ENCODE assay signal across 8 mouse cellular contexts in genomic region chr6:122825923-122826742, GRCm38 (mm10). TPM values are rescaled to one million over a fixed set of nuclear protein-coding genes. Genes with fewer than 3 reads are reported as not detected.
DNase-seq lines count a peak whose midpoint lies in the region; ATAC-seq and TF ChIP-seq lines count a peak whose summit lies in the region.

No protein-coding gene starts in this region.

- peak overlapping the region; percentile 73 for H3K9ac ChIP-seq in intestine, embryonic 16.5 days (ENCODE audit: low read depth, low read length)
- H3K9ac ChIP-seq in midbrain, embryonic 11.5 days (ENCODE audit: low read length) = peak overlapping the region; percentile 53

- H3K27ac ChIP-seq in intestine, embryonic 16.5 days (ENCODE audit: low read length) = peak overlapping the region; percentile 65
- no peak overlapping the region for H3K27ac ChIP-seq in midbrain, embryonic 11.5 days (ENCODE audit: low read depth, low read length)
- peak overlapping the region; percentile 77 for H3K27ac ChIP-seq in spleen, adult 2 months (ENCODE audit: insufficient read depth, low read length)

- no peaks in the 10 kb centered on the region for H3K9me3 ChIP-seq in intestine, embryonic 16.5 days (ENCODE audit: control insufficient read depth, low read length)
- H3K9me3 ChIP-seq in midbrain, embryonic 11.5 days (ENCODE audit: control insufficient read depth, low read length) = no peaks in the 10 kb centered on the region

- peak overlapping the region; percentile 51 for H3K4me3 ChIP-seq in intestine, embryonic 16.5 days (ENCODE audit: low read length)
- H3K4me3 ChIP-seq in midbrain, embryonic 11.5 days (ENCODE audit: low read depth, low read length) = peak overlapping the region; percentile 26
- H3K4me3 ChIP-seq in spleen, adult 2 months (ENCODE audit: extremely low read depth, insufficient read depth, insufficient read length) = peak overlapping the region; percentile 60

- no peaks in the 10 kb centered on the region for H3K27me3 ChIP-seq in intestine, embryonic 16.5 days (replicated peaks; ENCODE audit: control insufficient read depth, insufficient read depth, low read length)
- H3K27me3 ChIP-seq in midbrain, embryonic 11.5 days (ENCODE audit: control insufficient read depth, insufficient read depth, low read length) = no peaks in the 10 kb centered on the region
- no peaks in the 10 kb centered on the region for H3K27me3 ChIP-seq in spleen, adult 2 months (ENCODE audit: control insufficient read depth, insufficient read depth, low read length)

- no peak for TF ChIP-seq POLR2A in spleen, adult 2 months (IDR thresholded peaks at IDR 0.05; ENCODE audit: low read depth, low read length)

- no peaks in the 10 kb centered on the region for H3K36me3 ChIP-seq in intestine, embryonic 16.5 days (ENCODE audit: control insufficient read depth, insufficient read depth, low read length)
- no peaks in the 10 kb centered on the region for H3K36me3 ChIP-seq in midbrain, embryonic 11.5 days (ENCODE audit: control insufficient read depth, insufficient read depth, low read length)
- peaks cover 8% of the 10 kb centered on the region for H3K36me3 ChIP-seq in spleen, adult 2 months (ENCODE audit: control insufficient read depth, insufficient read depth, low read length)

- 3% methylated on average over 29 of the region's 29 CpGs for WGBS in intestine, embryonic 16.5 days
- 2% methylated on average over 29 of the region's 29 CpGs for WGBS in midbrain, embryonic 11.5 days
- WGBS in spleen, adult 2 months = 6% methylated on average over 29 of the region's 29 CpGs

- peak overlapping the region; percentile 90 for H3K4me2 ChIP-seq in intestine, embryonic 16.5 days (ENCODE audit: low read depth, low read length)
- peak overlapping the region; percentile 50 for H3K4me2 ChIP-seq in midbrain, embryonic 11.5 days

- peaks cover 31% of the 10 kb centered on the region for H3K4me1 ChIP-seq in intestine, embryonic 16.5 days (ENCODE audit: control insufficient read depth, insufficient read depth, low read length)
- peaks cover 11% of the 10 kb centered on the region for H3K4me1 ChIP-seq in midbrain, embryonic 11.5 days (ENCODE audit: control insufficient read depth, insufficient read depth, low read length)
- peaks cover 18% of the 10 kb centered on the region; the same call in 1 of the 2 replicates for H3K4me1 ChIP-seq in spleen, adult 2 months (ENCODE audit: control insufficient read depth, insufficient read depth, insufficient read length)

- ATAC-seq in intestine, embryonic 16.5 days = peak; percentile 95
- peak; percentile 45 for ATAC-seq in midbrain, embryonic 11.5 days (ENCODE audit: low FRiP score)

- TF ChIP-seq CTCF in spleen, adult 2 months (IDR thresholded peaks at IDR 0.05; ENCODE audit: extremely low read depth, insufficient read depth, insufficient read length, insufficient replicate concordance) = no peak

- DNase-seq in adrenal gland, adult (ENCODE audit: inconsistent age in 2 of 2, low spot score in 1 of 2) = peak; percentile 72 to 84
- no peak for DNase-seq in adrenal gland, adult 8-10 months
- peak; percentile 47 for DNase-seq in embryo, embryonic 11.5 days (ENCODE audit: low read depth, low spot score)
- peak; percentile 65 for DNase-seq in gastrocnemius, postnatal 25 days
- peak; percentile 15 for DNase-seq in left cerebral cortex, postnatal 4 days
- peak; percentile 87 for DNase-seq in midbrain, embryonic 11.5 days (ENCODE audit: low spot score, missing footprints)
- peak in 1 of 2 experiments; percentile 46 for DNase-seq in spleen, adult 2 months (ENCODE audit: low read depth in 1 of 2, low spot score in 2 of 2)

- intact Hi-C loops in left cerebral cortex, postnatal 4 days (cut with DNase I) = no loop called here

RNA-seq across cellular contexts. Expression of gene Foxj2, which starts 6.4 kb away (rescaled TPM):
- total RNA-seq in adrenal gland, adult 8-10 months (2022) = 10 to 100 TPM; 18.6 to 24.8 (median 21.6) TPM
- 10 to 100 TPM; 18.4 to 20.9 TPM for total RNA-seq in gastrocnemius, postnatal 25 days (2021)
- 3.3 and 3.4 TPM in 2 replicates for polyA plus RNA-seq in intestine, embryonic 16.5 days (2015; fragmentation: Nextera tagmentation; extraction: Ambion mirVana)
- total RNA-seq in left cerebral cortex, postnatal 4 days (2021) = 10 to 100 TPM; 29.4 to 32.7 TPM
- polyA plus RNA-seq in midbrain, embryonic 11.5 days (2014; fragmentation: Nextera tagmentation; extraction: Ambion mirVana) = 3.0 and 3.6 TPM in 2 replicates
- 14.8 and 16.7 TPM in 2 replicates for polyA plus RNA-seq in spleen, adult 2 months (2012; rRNA removed)

RNA-seq across cellular contexts. Expression of gene Slc2a3, which starts 24.7 kb away (rescaled TPM):
- total RNA-seq in adrenal gland, adult 8-10 months (2022) = 10 to 100 TPM; 10.3 to 17.0 (median 11.7) TPM
- 1 to 10 TPM in 1 of 2 experiments, under 1 TPM in 1; 0.88 to 1.4 TPM for total RNA-seq in gastrocnemius, postnatal 25 days (2021)
- polyA plus RNA-seq in intestine, embryonic 16.5 days (2015; fragmentation: Nextera tagmentation; extraction: Ambion mirVana) = 8.9 and 9.5 TPM in 2 replicates
- total RNA-seq in left cerebral cortex, postnatal 4 days (2021) = 10 to 100 TPM; 62.9 to 73.9 TPM
- polyA plus RNA-seq in midbrain, embryonic 11.5 days (2014; fragmentation: Nextera tagmentation; extraction: Ambion mirVana) = 24.4 and 25.5 TPM in 2 replicates
- 17.8 and 18.5 TPM in 2 replicates for polyA plus RNA-seq in spleen, adult 2 months (2012; rRNA removed)

RNA-seq across cellular contexts. Expression of gene C3ar1, which starts 29.8 kb away (rescaled TPM):
- total RNA-seq in adrenal gland, adult 8-10 months (2022) = 10 to 100 TPM in 2 of 4 experiments, 1 to 10 TPM in 2; 3.6 to 14.5 (median 8.7) TPM
- total RNA-seq in gastrocnemius, postnatal 25 days (2021) = under 1 TPM; 0.82 to 0.91 TPM
- 2.1 TPM in 2 replicates for polyA plus RNA-seq in intestine, embryonic 16.5 days (2015; fragmentation: Nextera tagmentation; extraction: Ambion mirVana)
- total RNA-seq in left cerebral cortex, postnatal 4 days (2021) = 1 to 10 TPM; 1.0 to 1.1 TPM
- polyA plus RNA-seq in midbrain, embryonic 11.5 days (2014; fragmentation: Nextera tagmentation; extraction: Ambion mirVana) = 2.0 and 2.4 TPM in 2 replicates
- 0.33 and 0.45 TPM in 2 replicates for polyA plus RNA-seq in spleen, adult 2 months (2012; rRNA removed)

RNA-seq across cellular contexts. Expression of gene Necap1, which starts 48.1 kb away (rescaled TPM):
- 10 to 100 TPM; 56.7 to 65.7 (median 58.1) TPM for total RNA-seq in adrenal gland, adult 8-10 months (2022)
- 10 to 100 TPM; 17.4 to 18.3 TPM for total RNA-seq in gastrocnemius, postnatal 25 days (2021)
- polyA plus RNA-seq in intestine, embryonic 16.5 days (2015; fragmentation: Nextera tagmentation; extraction: Ambion mirVana) = 60.6 and 60.8 TPM in 2 replicates
- total RNA-seq in left cerebral cortex, postnatal 4 days (2021) = 100 to 1,000 TPM; 107 to 123 TPM
- polyA plus RNA-seq in midbrain, embryonic 11.5 days (2014; fragmentation: Nextera tagmentation; extraction: Ambion mirVana) = 64.1 and 71.5 TPM in 2 replicates
- 7.1 and 7.4 TPM in 2 replicates for polyA plus RNA-seq in spleen, adult 2 months (2012; rRNA removed)

Comparison
In these comparisons a context has a peak if more than half of its experiments do, and no peak if none do; other contexts are left out.
1. RNA of gene Slc2a3, which starts 24.7 kb away (total RNA-seq): 62.9 to 73.9 TPM in left cerebral cortex, postnatal 4 days and 10.3 to 17.0 TPM in adrenal gland, adult 8-10 months; 0.88 to 1.4 TPM in gastrocnemius, postnatal 25 days; every median in the first group is over 4 times any median in the second.
2. Peak in every context shown above with its lines, with median percentiles within 50 percentile points of each other: H3K4me3 ChIP-seq.